Mouse (Mus musculus) kidney, embryonic 16.5 days (tissue): ENCODE data around the gene Gm45716. TPM values are rescaled to one million over a fixed set of nuclear protein-coding genes. Genes with fewer than 3 reads are reported as not detected.

ENCODE experiments used
- ATAC-seq: fragments of 200-750 bp; cut with Nextera tagmentation; 2 replicates; pipeline ENCODE4 v1.8.0; 2017; ENCODE audit warnings: moderate TSS enrichment; ENCODE audit not compliant: low FRiP score, low TSS enrichment
- H3K27ac ChIP-seq: fragments of 300-500 bp; sonication (generic); 2 replicates; pipeline ENCODE4 v1.5.1; 2014; ENCODE audit warnings: low read length
- H3K27me3 ChIP-seq: fragments of 300-500 bp; sonication (generic); 2 replicates; pipeline ENCODE4 v1.6.1; 2014; ENCODE audit warnings: low read length, control low read depth, mixed read lengths; ENCODE audit not compliant: insufficient read depth
- H3K36me3 ChIP-seq: fragments of 300-500 bp; sonication (generic); 2 replicates; pipeline ENCODE4 v1.6.1; 2014; ENCODE audit warnings: low read length, control low read depth, mixed read lengths; ENCODE audit not compliant: insufficient read depth
- H3K4me1 ChIP-seq: fragments of 300-500 bp; sonication (generic); 2 replicates; pipeline ENCODE4 v1.6.1; 2014; ENCODE audit warnings: low read length, control low read depth, mixed read lengths; ENCODE audit not compliant: insufficient read depth
- H3K4me2 ChIP-seq: fragments of 300-500 bp; sonication (generic); replicated peaks from 2 replicates; pipeline ENCODE4 v1.6.1; 2014; ENCODE audit warnings: low read depth, low read length
- H3K4me3 ChIP-seq: fragments of 300-500 bp; sonication (generic); 2 replicates; pipeline ENCODE4 v1.5.1; 2014; ENCODE audit warnings: mild to moderate bottlenecking, low read length
- H3K9ac ChIP-seq: fragments of 300-500 bp; sonication (generic); replicated peaks from 2 replicates; pipeline ENCODE4 v1.6.1; 2014; ENCODE audit warnings: low read length
- H3K9me3 ChIP-seq: fragments of 300-500 bp; sonication (generic); 2 replicates; pipeline ENCODE4 v1.6.1; 2016; ENCODE audit warnings: low read length, control low read depth
- WGBS: fragments of 180-500 bp; shearing (Covaris S2); extraction: QIAGEN DNeasy Blood & Tissue Kit; methylation state at CpG from one replicate; pipeline ENCODE4 v1.1.7; 2014; 5-methylcytosine and 5-hydroxymethylcytosine counted together
- polyA plus RNA-seq: library from polyadenylated mRNA; unstranded; fragments of >200 nt; fragmentation: Nextera tagmentation; extraction: Ambion mirVana; gene quantifications from 2 replicates; pipeline ENCODE4 v1.2.1, GENCODE M21; 2015

The Gm45716 gene
- polyA plus RNA-seq, 1 experiment from 2014 or later, result 6.7 TPM

- no peak overlapping the region for H3K4me2 ChIP-seq
- WGBS, result 86% methylated on average over 4 of the region's 4 CpGs
- ATAC-seq, result no peak
- no peaks in the 10 kb centered on the region for H3K9me3 ChIP-seq
- peaks cover 14% of the 10 kb centered on the region; the same call in 1 of the 2 replicates for H3K4me1 ChIP-seq
- no peaks in the 10 kb centered on the region for H3K27me3 ChIP-seq
- no peak overlapping the region for H3K27ac ChIP-seq
- H3K36me3 ChIP-seq, result no peaks in the 10 kb centered on the region
- no peak overlapping the region for H3K4me3 ChIP-seq
- H3K9ac ChIP-seq, result no peak overlapping the region
Measured at GRCm38 (mm10) chr11:90246676-90247075, 59.2 kb downstream of the Gm45716 start.

GRCm38 (mm10) chr11:90247793-90248192 lies 60.3 kb downstream of the Gm45716 start:
- H3K36me3 ChIP-seq, result no peaks in the 10 kb centered on the region
- no peak overlapping the region for H3K9ac ChIP-seq
- H3K4me1 ChIP-seq, result peaks cover 23% of the 10 kb centered on the region; the same call in 1 of the 2 replicates
- H3K4me3 ChIP-seq, result no peak overlapping the region
- H3K27ac ChIP-seq, result no peak overlapping the region
- H3K9me3 ChIP-seq, result no peaks in the 10 kb centered on the region
- 64% methylated on average over 4 of the region's 4 CpGs for WGBS
- no peak overlapping the region for H3K4me2 ChIP-seq
- H3K27me3 ChIP-seq, result no peaks in the 10 kb centered on the region
- no peak for ATAC-seq

DNA sequence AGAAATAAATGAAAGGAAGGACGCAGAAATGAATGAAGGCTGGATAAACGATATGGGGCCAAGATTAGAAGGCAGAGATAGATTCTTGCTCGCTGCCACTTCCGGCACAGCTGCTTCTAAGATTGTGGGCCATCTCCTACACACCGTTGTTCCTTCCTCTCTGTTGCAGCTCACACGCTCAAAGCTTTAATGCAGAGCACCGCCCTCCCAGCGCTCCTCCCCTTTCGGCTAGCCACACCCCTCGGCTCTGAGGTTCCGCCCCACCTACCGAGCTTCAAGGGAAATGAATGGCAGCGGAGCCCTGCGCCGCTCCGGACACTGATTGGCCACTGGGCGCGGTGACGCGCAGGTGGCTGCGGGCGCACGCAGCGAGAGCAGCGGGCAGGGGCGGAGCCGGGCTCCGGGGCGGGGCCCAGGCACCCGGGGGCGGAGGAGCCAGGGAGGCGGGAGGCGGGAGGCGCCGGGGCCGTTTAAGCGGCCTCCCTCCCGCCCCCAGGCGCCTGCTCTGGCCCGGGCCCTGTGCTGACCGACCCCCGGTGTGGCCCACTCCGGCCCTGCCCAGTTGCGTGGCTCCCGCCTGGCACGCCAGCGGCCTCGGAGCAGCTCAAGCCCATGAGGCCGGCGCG lies 61.7 kb downstream of the Gm45716 start, which contains the start of gene Mmd:
Gene Mmd, plus strand, starts transcription at position 432 of the 626 bp plus-strand sequence.
- Histone ChIP-seq H3K36me3 (no peaks in the 10 kb centered on the region), H3K9ac (peak within 1 kb of the TSS; percentile 92), H3K4me1 (peaks cover 23% of the 10 kb centered on the region; the same call in 1 of the 2 replicates), H3K27ac (peak within 1 kb of the TSS; percentile 84), H3K9me3 (no peaks in the 10 kb centered on the region), H3K27me3 (no peaks in the 10 kb centered on the region), H3K4me2 (peak within 1 kb of the TSS; percentile 87), H3K4me3 (peak within 1 kb of the TSS; percentile 89)
- under 1% methylated on average over 48 of the region's 51 CpGs for WGBS
- ATAC-seq, result peak; percentile 99

- Histone ChIP-seq H3K4me2 (peak overlapping the region; percentile 87), H3K4me3 (peak overlapping the region; percentile 89), H3K27me3 (no peaks in the 10 kb centered on the region), H3K9ac (peak overlapping the region; percentile 92), H3K27ac (peak overlapping the region; percentile 84), H3K4me1 (peaks cover 23% of the 10 kb centered on the region; the same call in 1 of the 2 replicates), H3K9me3 (no peaks in the 10 kb centered on the region), H3K36me3 (no peaks in the 10 kb centered on the region)
- ATAC-seq, result peak; percentile 53
- 0% methylated on average over 22 of the region's 22 CpGs for WGBS
Measured at GRCm38 (mm10) chr11:90249701-90250141, 62.2 kb downstream of the Gm45716 start.

- Histone ChIP-seq H3K4me1 (peaks cover 23% of the 10 kb centered on the region; the same call in 1 of the 2 replicates), H3K9ac (peak overlapping the region; percentile 92), H3K4me2 (peak overlapping the region; percentile 87), H3K27ac (peak overlapping the region; percentile 84), H3K4me3 (peak overlapping the region; percentile 89), H3K27me3 (no peaks in the 10 kb centered on the region), H3K36me3 (no peaks in the 10 kb centered on the region), H3K9me3 (no peaks in the 10 kb centered on the region)
- ATAC-seq, result no peak
- 1% methylated on average over 9 of the region's 9 CpGs for WGBS
Measured at GRCm38 (mm10) chr11:90250189-90250588, 62.7 kb downstream of the Gm45716 start.

GRCm38 (mm10) chr11:90250730-90251129 lies 63.2 kb downstream of the Gm45716 start:
- no peak for ATAC-seq
- H3K4me3 ChIP-seq, result peak overlapping the region; percentile 89
- H3K9me3 ChIP-seq, result no peaks in the 10 kb centered on the region
- peaks cover 23% of the 10 kb centered on the region; the same call in 1 of the 2 replicates for H3K4me1 ChIP-seq
- peak overlapping the region; percentile 87 for H3K4me2 ChIP-seq
- H3K27ac ChIP-seq, result no peak overlapping the region
- H3K27me3 ChIP-seq, result no peaks in the 10 kb centered on the region
- 57% methylated on average over 7 of the region's 7 CpGs for WGBS
- H3K36me3 ChIP-seq, result no peaks in the 10 kb centered on the region
- peak overlapping the region; percentile 92 for H3K9ac ChIP-seq

DNA sequence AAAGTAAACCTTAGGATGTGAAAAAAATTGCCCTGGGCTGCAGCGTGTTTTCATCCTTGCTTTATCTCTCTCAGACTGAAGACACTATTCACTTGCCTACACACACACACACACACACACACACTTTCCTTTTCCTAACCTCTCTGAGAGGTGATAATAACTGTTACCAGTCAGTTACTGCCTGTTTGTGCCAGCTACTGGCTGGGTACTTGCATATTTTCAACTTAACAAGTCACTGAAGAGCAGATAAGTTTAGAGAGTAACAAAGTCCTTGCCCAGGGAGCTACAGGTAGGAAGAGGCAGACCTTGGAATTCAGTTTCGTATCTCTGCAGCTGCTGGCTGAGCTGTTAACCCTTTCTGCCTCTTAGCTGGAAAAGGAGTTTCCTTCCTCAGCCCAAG lies 64.4 kb downstream of the Gm45716 start:
- no peak overlapping the region for H3K9ac ChIP-seq
- H3K27ac ChIP-seq, result no peak overlapping the region

GRCm38 (mm10) chr11:90252366-90252765 lies 64.9 kb downstream of the Gm45716 start:
- no peak overlapping the region for H3K9ac ChIP-seq
- H3K9me3 ChIP-seq, result no peaks in the 10 kb centered on the region
- no peak overlapping the region for H3K4me3 ChIP-seq
- no peaks in the 10 kb centered on the region for H3K27me3 ChIP-seq
- no peak for ATAC-seq
- H3K4me2 ChIP-seq, result no peak overlapping the region
- 78% methylated on average over 8 of the region's 8 CpGs for WGBS
- peaks cover 23% of the 10 kb centered on the region; the same call in 1 of the 2 replicates for H3K4me1 ChIP-seq
- peaks cover under 1% of the 10 kb centered on the region; the same call in 1 of the 2 replicates for H3K36me3 ChIP-seq
- H3K27ac ChIP-seq, result no peak overlapping the region

More for the DNA sequence above, 64.4 kb downstream of the Gm45716 start:
- no peak for ATAC-seq
- H3K27me3 ChIP-seq, result no peaks in the 10 kb centered on the region
- peaks cover 23% of the 10 kb centered on the region; the same call in 1 of the 2 replicates for H3K4me1 ChIP-seq
- no peak overlapping the region for H3K4me3 ChIP-seq
- 30% methylated on average over 2 of the region's 2 CpGs for WGBS
- no peak overlapping the region for H3K4me2 ChIP-seq
- no peaks in the 10 kb centered on the region for H3K9me3 ChIP-seq
- no peaks in the 10 kb centered on the region for H3K36me3 ChIP-seq

DNA sequence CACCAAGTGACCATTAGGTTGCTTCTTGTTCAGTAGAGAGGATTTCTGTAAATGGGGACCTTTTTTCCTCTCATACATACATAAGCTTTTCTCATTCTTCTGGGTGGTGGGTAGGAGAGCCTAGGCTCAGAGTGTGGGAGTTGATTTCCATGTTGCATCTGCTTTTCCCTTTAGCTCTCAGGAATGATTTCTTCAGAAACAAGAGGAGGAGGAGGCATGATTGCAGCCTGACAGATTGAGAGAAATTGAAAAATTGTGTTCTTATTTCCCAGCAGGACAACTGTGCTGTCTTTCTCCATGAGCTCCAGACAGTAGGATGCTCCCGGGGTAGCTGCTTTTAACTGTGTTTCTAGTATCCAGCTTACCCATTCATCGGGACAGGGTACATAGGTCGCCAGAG lies 67.1 kb downstream of the Gm45716 start:
- Histone ChIP-seq H3K4me1 (peaks cover 26% of the 10 kb centered on the region), H3K36me3 (peaks cover 5% of the 10 kb centered on the region; the same call in 1 of the 2 replicates)

GRCm38 (mm10) chr11:90255687-90256086 lies 68.2 kb downstream of the Gm45716 start:
- no peak overlapping the region for H3K4me2 ChIP-seq
- peaks cover 15% of the 10 kb centered on the region for H3K36me3 ChIP-seq
- 71% methylated on average over 6 of the region's 6 CpGs for WGBS
- no peak overlapping the region for H3K27ac ChIP-seq
- no peak overlapping the region for H3K9ac ChIP-seq
- no peak for ATAC-seq
- no peak overlapping the region for H3K4me3 ChIP-seq
- no peaks in the 10 kb centered on the region for H3K27me3 ChIP-seq
- H3K9me3 ChIP-seq, result no peaks in the 10 kb centered on the region
- H3K4me1 ChIP-seq, result peaks cover 17% of the 10 kb centered on the region

More for the DNA sequence above, 67.1 kb downstream of the Gm45716 start:
- H3K4me2 ChIP-seq, result no peak overlapping the region
- H3K27ac ChIP-seq, result no peak overlapping the region
- ATAC-seq, result no peak
- H3K9ac ChIP-seq, result no peak overlapping the region
- no peak overlapping the region for H3K4me3 ChIP-seq
- 91% methylated on average over 3 of the region's 3 CpGs for WGBS
- H3K9me3 ChIP-seq, result no peaks in the 10 kb centered on the region
- no peaks in the 10 kb centered on the region for H3K27me3 ChIP-seq
